Mouse (Mus musculus) kidney, postnatal 0 days (tissue): ENCODE data around the gene Dynlrb1. TPM values are rescaled to one million over a fixed set of nuclear protein-coding genes. Genes with fewer than 3 reads are reported as not detected.

Source experiments
- ATAC-seq: fragments of 200-750 bp; cut with Nextera tagmentation; replicated peaks from 2 replicates; pipeline ENCODE4 v1.8.0; 2017; ENCODE audit warnings: low read depth, moderate number of reproducible peaks, moderate TSS enrichment, moderate library complexity; ENCODE audit not compliant: low FRiP score
- DNase-seq: peaks from one replicate; pipeline ENCODE4 v3.0.0-alpha.2; 2016; ENCODE audit warnings: low spot score
- H3K27ac ChIP-seq: fragments of 300-500 bp; sonication (generic); 2 replicates; pipeline ENCODE4 v1.5.1; 2014; ENCODE audit warnings: mild to moderate bottlenecking
- H3K27me3 ChIP-seq: fragments of 300-500 bp; sonication (generic); 2 replicates; pipeline ENCODE4 v1.6.1; 2014; ENCODE audit warnings: low read length, mixed read lengths; ENCODE audit not compliant: insufficient read depth
- H3K36me3 ChIP-seq: fragments of 300-500 bp; sonication (generic); 2 replicates; pipeline ENCODE4 v1.6.1; 2014; ENCODE audit warnings: low read length, mixed read lengths; ENCODE audit not compliant: insufficient read depth
- H3K4me1 ChIP-seq: fragments of 300-500 bp; sonication (generic); replicated peaks from 2 replicates; pipeline ENCODE4 v1.6.1; 2014; ENCODE audit warnings: antibody characterized with exemption, low read length, mixed read lengths; ENCODE audit not compliant: insufficient read depth
- H3K4me2 ChIP-seq: fragments of 300-500 bp; sonication (generic); 2 replicates; pipeline ENCODE4 v1.6.1; 2014; ENCODE audit warnings: mild to moderate bottlenecking, low read length, moderate library complexity, mixed read lengths
- H3K4me3 ChIP-seq: fragments of 300-500 bp; sonication (generic); replicated peaks from 2 replicates; pipeline ENCODE4 v1.5.1; 2014; ENCODE audit warnings: low read depth, low read length
- H3K9ac ChIP-seq: fragments of 300-500 bp; sonication (generic); 2 replicates; pipeline ENCODE4 v1.6.1; 2014; ENCODE audit warnings: low read depth, low read length
- H3K9me3 ChIP-seq: fragments of 300-500 bp; sonication (generic); replicated peaks from 2 replicates; pipeline ENCODE4 v1.6.1; 2016; ENCODE audit warnings: low read length, inconsistent platforms, mixed read lengths
- CTCF ChIP-seq: IDR thresholded peaks from 2 replicates; pipeline ENCODE4 v1.5.1; 2016; ENCODE audit warnings: antibody characterized with exemption, low read depth, mild to moderate bottlenecking, moderate library complexity
- WGBS: fragments of 180-500 bp; shearing (Covaris S2); extraction: QIAGEN DNeasy Blood & Tissue Kit; methylation state at CpG from one replicate; pipeline ENCODE4 v1.1.7; 2014; 5-methylcytosine and 5-hydroxymethylcytosine counted together
- polyA plus RNA-seq: library from polyadenylated mRNA; unstranded; fragments of >200 nt; fragmentation: Nextera tagmentation; extraction: Ambion mirVana; gene quantifications from 2 replicates; pipeline ENCODE4 v1.2.1, GENCODE M21; 2015

The Dynlrb1 gene
- polyA plus RNA-seq, 1 experiment from 2014 or later, result 405 TPM

- no peak overlapping the region for H3K4me2 ChIP-seq
- no peaks in the 10 kb centered on the region for H3K27me3 ChIP-seq
- WGBS, result 89% methylated on average over 5 of the region's 5 CpGs
- no peak overlapping the region for H3K4me3 ChIP-seq
- no peak overlapping the region for H3K9ac ChIP-seq
- H3K4me1 ChIP-seq, result no peaks in the 10 kb centered on the region
- no peak for TF ChIP-seq CTCF
- H3K36me3 ChIP-seq, result no peaks in the 10 kb centered on the region
- DNase-seq, result no peak
- no peak overlapping the region for H3K27ac ChIP-seq
- no peaks in the 10 kb centered on the region for H3K9me3 ChIP-seq
- no peak for ATAC-seq
Observed at GRCm38 (mm10) chr2:155266896-155267295, 30.6 kb downstream of the Dynlrb1 start.

- ATAC-seq (no peak), DNase-seq (peak; percentile 16)
- H3K4me1 ChIP-seq, result 0 out of 2 replicates have a peak, but pooled peaks cover 4% of the 10 kb centered on the region
- 89% methylated on average over 6 of the region's 6 CpGs for WGBS
- H3K4me2 ChIP-seq, result no peak overlapping the region
- H3K4me3 ChIP-seq, result no peak overlapping the region
- H3K27ac ChIP-seq, result no peak overlapping the region
- no peaks in the 10 kb centered on the region for H3K9me3 ChIP-seq
- no peaks in the 10 kb centered on the region for H3K36me3 ChIP-seq
- peak; percentile 52; the same call in 1 of the 2 replicates for TF ChIP-seq CTCF
- H3K9ac ChIP-seq, result no peak overlapping the region
- H3K27me3 ChIP-seq, result no peaks in the 10 kb centered on the region
Observed at GRCm38 (mm10) chr2:155271957-155272356, 35.6 kb downstream of the Dynlrb1 start.

GRCm38 (mm10) chr2:155272396-155273170 lies 36.2 kb downstream of the Dynlrb1 start:
- Histone ChIP-seq H3K9me3 (no peaks in the 10 kb centered on the region), H3K27ac (no peak overlapping the region), H3K4me1 (0 out of 2 replicates have a peak, but pooled peaks cover 10% of the 10 kb centered on the region), H3K4me2 (no peak overlapping the region), H3K27me3 (no peaks in the 10 kb centered on the region), H3K4me3 (no peak overlapping the region), H3K36me3 (no peaks in the 10 kb centered on the region), H3K9ac (no peak overlapping the region)
- no peak for TF ChIP-seq CTCF
- WGBS, result 78% methylated on average over 10 of the region's 10 CpGs
- no peak for ATAC-seq
- DNase-seq, result no peak

GRCm38 (mm10) chr2:155273603-155274002 lies 37.3 kb downstream of the Dynlrb1 start:
- DNase-seq, result no peak
- Histone ChIP-seq H3K4me3 (no peak overlapping the region), H3K27ac (no peak overlapping the region), H3K27me3 (no peaks in the 10 kb centered on the region), H3K36me3 (0 out of 2 replicates have a peak, but pooled peaks cover 4% of the 10 kb centered on the region), H3K4me2 (no peak overlapping the region), H3K9ac (no peak overlapping the region), H3K9me3 (no peaks in the 10 kb centered on the region), H3K4me1 (0 out of 2 replicates have a peak, but pooled peaks cover 11% of the 10 kb centered on the region)
- ATAC-seq, result no peak
- no peak for TF ChIP-seq CTCF
- WGBS, result 83% methylated on average over 8 of the region's 8 CpGs

GRCm38 (mm10) chr2:155276195-155276594 lies 39.9 kb downstream of the Dynlrb1 start, which contains the start of gene Map1lc3a:
Gene Map1lc3a (plus strand): TSS chr2:155276297.
- peak; percentile 93 for ATAC-seq
- peak; percentile 95 for DNase-seq
- Histone ChIP-seq H3K4me3 (peak within 1 kb of the TSS; percentile 76), H3K27me3 (no peaks in the 10 kb centered on the region), H3K9ac (peak within 1 kb of the TSS; percentile 87), H3K4me1 (0 out of 2 replicates have a peak, but pooled peaks cover 11% of the 10 kb centered on the region), H3K4me2 (peak within 1 kb of the TSS; percentile 75), H3K27ac (peak within 1 kb of the TSS; percentile 89), H3K36me3 (0 out of 2 replicates have a peak, but pooled peaks cover 4% of the 10 kb centered on the region), H3K9me3 (no peaks in the 10 kb centered on the region)
- WGBS, result 2% methylated on average over 47 of the region's 47 CpGs
- no peak for TF ChIP-seq CTCF

- TF ChIP-seq CTCF, result no peak
- Histone ChIP-seq H3K9me3 (no peaks in the 10 kb centered on the region), H3K9ac (peak overlapping the region; percentile 87), H3K4me3 (peak overlapping the region; percentile 76), H3K4me1 (0 out of 2 replicates have a peak, but pooled peaks cover 11% of the 10 kb centered on the region), H3K36me3 (0 out of 2 replicates have a peak, but pooled peaks cover 4% of the 10 kb centered on the region), H3K27ac (peak overlapping the region; percentile 89), H3K4me2 (peak overlapping the region; percentile 75), H3K27me3 (no peaks in the 10 kb centered on the region)
- ATAC-seq (peak; percentile 86), DNase-seq (peak; percentile 79)
- under 1% methylated on average over 30 of the region's 49 CpGs for WGBS
Observed at GRCm38 (mm10) chr2:155276621-155277175, 40.4 kb downstream of the Dynlrb1 start.
